Mouse (Mus musculus) ES-E14 (cell line): ENCODE measurements around the gene Bhlhe40.

Experiments used
- CHD2 ChIP-seq: IDR thresholded peaks from 2 replicates; pipeline ENCODE4 v1.6.1; 2014; ENCODE audit warnings: mild to moderate bottlenecking, low read depth, low read length, inconsistent platforms
- HCFC1 ChIP-seq: IDR thresholded peaks from 2 replicates; pipeline ENCODE4 v1.6.1; 2012; ENCODE audit warnings: low read length, inconsistent platforms, borderline replicate concordance; ENCODE audit not compliant: insufficient read depth
- MAFK ChIP-seq: IDR thresholded peaks from 2 replicates; pipeline ENCODE4 v1.6.1; 2014; ENCODE audit warnings: mild to moderate bottlenecking, low read depth, low read length, inconsistent platforms; ENCODE audit not compliant: insufficient read depth

DNA sequence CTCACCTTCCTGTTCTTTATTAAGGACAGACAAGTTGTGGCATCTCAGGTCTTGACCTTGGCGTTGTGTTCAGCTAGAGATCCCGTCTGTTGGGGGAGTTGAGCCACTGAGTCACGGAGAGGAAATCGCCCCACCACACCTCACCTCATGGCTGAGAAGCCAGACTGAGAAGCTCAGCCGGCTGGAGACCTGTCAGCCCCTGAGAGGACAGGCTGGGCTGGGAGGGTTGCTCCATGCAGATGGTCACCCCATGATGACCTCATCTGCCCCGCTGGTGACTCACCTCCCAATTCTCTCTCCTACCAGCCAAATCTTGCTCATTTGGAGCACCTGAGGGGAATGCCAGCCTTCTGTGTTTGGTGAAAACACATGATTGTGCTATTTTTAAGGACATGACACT is 45.5 kb downstream of the Bhlhe40 start:
- TF ChIP-seq MAFK, result no peak
- TF ChIP-seq CHD2, result no peak
- TF ChIP-seq HCFC1, result no peak
